Mouse (Mus musculus): ENCODE measurements around the gene Hdac4. TPM values are rescaled to one million over a fixed set of nuclear protein-coding genes. Genes with fewer than 3 reads are reported as not detected.

The Hdac4 gene
- 3.9 TPM for polyA plus RNA-seq (2014; fragmentation: Illumina TruSeq; extraction: RNeasy Lipid Tissue Mini Kit (QIAGEN cat#74804); ENCODE audit: low replicate concordance)

DNA sequence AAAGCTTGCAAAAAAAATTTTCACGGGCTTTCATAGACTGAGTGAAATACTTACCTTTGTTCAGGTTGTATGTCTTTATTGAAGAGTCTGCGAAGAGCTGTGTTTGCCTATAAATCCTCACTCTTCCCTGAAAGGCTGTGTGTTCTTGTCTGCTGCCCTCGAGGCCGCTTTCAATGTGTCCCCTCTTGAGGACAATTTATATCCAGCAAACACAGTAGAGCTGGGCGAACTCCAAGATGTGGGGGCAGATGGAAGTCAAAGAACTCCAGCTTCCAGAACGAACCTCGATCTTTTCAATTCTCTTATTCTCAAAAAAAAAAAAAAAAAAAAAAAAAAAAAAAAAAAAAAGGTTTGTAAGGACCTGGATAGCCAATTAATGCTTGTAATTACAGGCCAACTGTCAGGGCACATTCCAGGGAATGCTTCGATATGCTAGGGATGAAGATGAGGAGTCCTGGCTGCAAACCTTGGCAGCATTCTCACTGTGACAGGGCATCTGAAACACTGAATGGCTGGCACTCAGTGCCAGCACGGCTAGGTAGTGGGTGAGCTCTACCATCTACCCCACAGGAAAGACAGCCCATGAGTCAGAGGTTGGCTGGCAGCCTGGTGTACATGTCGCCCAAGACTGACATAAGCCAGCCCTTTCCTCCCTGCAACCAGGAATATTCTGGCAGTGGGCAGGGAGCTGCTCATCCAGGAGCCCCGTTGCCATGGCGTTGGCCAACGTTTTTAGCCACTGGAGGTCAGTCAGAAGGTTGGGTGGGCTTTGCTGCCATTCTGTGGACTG, at the start of gene Hdac4:
Hdac4 (minus strand) TSS at position 340 of the 790 bp plus-strand sequence.

